Mouse (Mus musculus): ENCODE measurements around the gene Col1a2.

GRCm38 (mm10) chr6:4457555-4457996 is 47.0 kb upstream of the Col1a2 start:
- TF ChIP-seq EP300 (IDR thresholded peaks at IDR 0.05; ENCODE audit: low read depth) = no peak
- TF ChIP-seq CTCF (IDR thresholded peaks at IDR 0.05; ENCODE audit: low read depth) = no peak

All from liver, postnatal 0 days (tissue).